Mouse (Mus musculus) cortical plate, adult 2 months (tissue): ENCODE data around the gene Xkr7.

Experiments
- CTCF ChIP-seq: fragments of 200-500 bp; IDR thresholded peaks from 2 replicates; pipeline ENCODE4 v1.5.1; 2011; ENCODE audit warnings: mild to moderate bottlenecking, control low read depth, low read length; ENCODE audit not compliant: insufficient read depth; ENCODE audit errors: extremely low read depth
- POLR2A ChIP-seq: fragments of 200-500 bp; IDR thresholded peaks from 2 replicates; pipeline ENCODE4 v1.6.1; 2011; ENCODE audit warnings: mild to moderate bottlenecking, low read length, control low read depth; ENCODE audit not compliant: insufficient read depth; ENCODE audit errors: extremely low read depth

- TF ChIP-seq CTCF = no peak
- TF ChIP-seq POLR2A = no peak
Observed at GRCm38 (mm10) chr2:153021163-153021562, 10.5 kb upstream of the Xkr7 start.
